10 mouse cellular contexts compared by ENCODE assay signal in the genomic region with DNA sequence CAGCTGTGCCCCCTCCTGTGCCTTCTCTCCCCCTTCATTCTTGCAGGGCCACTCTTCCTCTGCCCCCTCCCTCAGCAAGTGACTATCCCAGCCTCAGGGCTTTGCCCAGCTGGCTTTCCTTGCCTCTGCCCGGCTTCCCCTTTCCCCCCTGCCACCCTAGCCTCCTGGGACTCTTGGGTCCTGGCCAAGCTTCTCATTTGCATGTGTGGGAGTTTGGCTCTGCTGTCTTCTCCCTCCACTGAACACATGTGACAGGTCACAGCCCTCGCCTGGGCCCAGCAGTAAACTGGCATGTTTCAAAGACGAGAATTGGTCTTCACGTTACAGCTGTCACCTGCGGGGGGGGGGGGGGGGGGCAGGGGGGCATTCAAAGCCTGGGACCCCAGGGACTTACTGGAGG. TPM values are rescaled to one million over a fixed set of nuclear protein-coding genes. Genes with fewer than 3 reads are reported as not detected.
DNase-seq lines count a peak whose midpoint lies in the region; ATAC-seq and TF ChIP-seq lines count a peak whose summit lies in the region.
"Had no signal": no experiment of that assay in that cellular context is flagged by ENCODE, and none has a peak within 500 bp of the region (broad histone marks: within the 10 kb centered on the region; RNA-seq: fewer than 3 reads in every experiment).

No protein-coding gene starts in this region.

- intact Hi-C loops in left cerebral cortex, postnatal 4 days (cut with DNase I): no loop called here
- intact Hi-C loops in left cerebral cortex, adult 2 months (cut with DNase I): no loop called here

- no peaks in the 10 kb centered on the region for H3K9me3 ChIP-seq in forebrain, embryonic 15.5 days
- H3K9me3 ChIP-seq: limb, embryonic 12.5 days had no signal

- no peaks in the 10 kb centered on the region for H3K27me3 ChIP-seq in forebrain, embryonic 15.5 days
- H3K27me3 ChIP-seq: limb, embryonic 12.5 days had no signal

- TF ChIP-seq CTCF in left cerebral cortex, adult 2 months (IDR thresholded peaks at IDR 0.05): no peak

- DNase-seq in left cerebral cortex, postnatal 4 days: peak; percentile 83
- DNase-seq in left cerebral cortex, adult 2 months (ENCODE audit: extremely low spot score in 1 of 2, low spot score in 2 of 2): no peak
- peak; percentile 69 for DNase-seq in Muller cell, postnatal 12 days (ENCODE audit: inconsistent ontology term)
- DNase-seq in kidney, postnatal 36 days: peak; percentile 54 to 67
- no peak for DNase-seq in thymus, adult 18-20 months
- no peak for DNase-seq in thymus, postnatal 36 days
- no peak for DNase-seq in cerebellum, postnatal 25 days

- ATAC-seq in forebrain, embryonic 15.5 days (replicated peaks): peak; percentile 55; the same call in 1 of the 2 replicates

- no peak overlapping the region for H3K4me3 ChIP-seq in left cerebral cortex, adult 2 months
- no peak overlapping the region for H3K4me3 ChIP-seq in forebrain, embryonic 15.5 days
- H3K4me3 ChIP-seq: limb, embryonic 12.5 days had no signal

- no peaks in the 10 kb centered on the region for H3K36me3 ChIP-seq in forebrain, embryonic 15.5 days
- H3K36me3 ChIP-seq: limb, embryonic 12.5 days had no signal

- 0% methylated on average over 4 of the region's 5 CpGs for WGBS in forebrain, embryonic 15.5 days

- H3K27ac ChIP-seq in left cerebral cortex, adult 2 months: no peak overlapping the region
- H3K27ac ChIP-seq in forebrain, embryonic 15.5 days (replicated peaks): no peak overlapping the region
- H3K27ac ChIP-seq: limb, embryonic 12.5 days had no signal

- no peak overlapping the region for H3K9ac ChIP-seq in forebrain, embryonic 15.5 days (replicated peaks)
- H3K9ac ChIP-seq: limb, embryonic 12.5 days had no signal

- no peak overlapping the region for H3K4me2 ChIP-seq in forebrain, embryonic 15.5 days (replicated peaks)
- H3K4me2 ChIP-seq: limb, embryonic 12.5 days had no signal

- H3K4me1 ChIP-seq in forebrain, embryonic 15.5 days: peaks cover 9% of the 10 kb centered on the region

RNA-seq across cellular contexts. Expression of a gene that starts 40.5 kb away (rescaled TPM):
- not detected for total RNA-seq in left cerebral cortex, postnatal 4 days (2021)
- total RNA-seq in left cerebral cortex, adult 2 months (2021): not detected
- polyA plus RNA-seq in forebrain, embryonic 15.5 days (2015; fragmentation: Nextera tagmentation; extraction: Ambion mirVana): not detected in 2 replicates
- total RNA-seq: heart, postnatal 14 days had no signal
- polyA plus RNA-seq: limb, embryonic 12.5 days had no signal

RNA-seq across cellular contexts. Expression of a gene that starts 59.7 kb away (rescaled TPM):
- total RNA-seq in left cerebral cortex, postnatal 4 days (2021): 1,000 to 10,000 TPM; 1,837 to 1,937 TPM
- total RNA-seq in left cerebral cortex, adult 2 months (2021): 1,000 to 10,000 TPM; 2,083 to 2,187 TPM
- 1,787 and 1,813 TPM in 2 replicates for polyA plus RNA-seq in forebrain, embryonic 15.5 days (2015; fragmentation: Nextera tagmentation; extraction: Ambion mirVana)

Comparison
In these comparisons a context has a peak if more than half of its experiments do, and no peak if none do; other contexts are left out.
1. DNase-seq: peak in left cerebral cortex, postnatal 4 days (single experiment), Muller cell, postnatal 12 days (single experiment) and kidney, postnatal 36 days (2 of 2); none in left cerebral cortex, adult 2 months (0 of 2), thymus, adult 18-20 months (0 of 2), thymus, postnatal 36 days (0 of 2) and cerebellum, postnatal 25 days (0 of 2).